Mouse (Mus musculus) granulocyte monocyte progenitor cell, adult 5-6 weeks (primary cell): ENCODE data around the gene Hebp1. TPM values are rescaled to one million over a fixed set of nuclear protein-coding genes. Genes with fewer than 3 reads are reported as not detected.

Experiments
- ATAC-seq: replicated peaks from 2 replicates; pipeline ENCODE4 v1.8.0; 2016; ENCODE audit warnings: mild to moderate bottlenecking, moderate TSS enrichment, inconsistent platforms; ENCODE audit not compliant: poor library complexity, severe bottlenecking
- total RNA-seq, 2 experiments: library from RNA; stranded (forward) in 1 of 2; stranded (reverse) in 1 of 2; fragments of 200-712, 200-1000 nt in 1 of 2; fragments of >200 nt in 1 of 2; fragmentation: Nextera tagmentation in 1 of 2; gene quantifications; 2 replicates each; pipeline ENCODE4 v1.2.3; 2014 to 2017

The Hebp1 gene
- total RNA-seq, 2 experiments from 2014 or later, result 10.8 to 29.6 TPM

DNA sequence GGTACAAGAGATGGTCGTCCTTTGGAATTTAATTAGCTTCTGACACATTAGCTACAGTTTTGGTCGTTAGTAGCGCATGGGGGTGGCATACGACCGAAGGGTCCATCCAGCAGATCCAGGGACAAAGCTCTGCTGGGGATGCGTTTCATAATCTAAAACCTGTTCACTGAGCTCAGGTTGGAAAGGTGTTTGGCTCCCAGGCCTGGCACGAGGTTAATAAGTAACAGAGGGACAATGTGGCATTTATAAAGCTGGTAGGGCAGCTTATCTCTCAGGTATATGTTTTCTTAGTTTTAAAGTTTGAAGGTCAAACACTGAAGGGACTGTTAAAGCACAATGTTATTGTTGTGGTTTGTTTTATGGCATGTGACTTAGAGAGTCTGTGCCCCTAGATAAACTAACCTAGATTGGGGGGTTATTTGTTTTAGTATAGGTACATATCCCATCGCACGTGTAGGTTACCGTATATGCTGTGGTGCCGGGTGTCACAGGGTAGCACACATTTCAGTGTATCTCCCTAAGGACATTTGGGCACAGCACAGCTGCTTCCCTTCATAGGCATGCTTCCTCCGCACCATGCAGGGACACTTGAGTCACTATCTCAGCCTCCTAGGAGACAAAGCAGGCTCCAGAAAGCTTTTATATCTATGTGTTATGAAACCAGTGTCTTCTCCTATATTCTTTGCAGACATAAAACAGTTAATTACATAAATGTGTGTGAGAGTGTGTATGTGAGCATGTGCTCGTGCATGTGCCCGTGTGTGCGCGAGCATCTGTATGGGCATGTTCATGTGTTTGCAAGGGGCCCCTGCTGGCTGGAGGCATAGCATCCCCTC lies 2.5 kb upstream of the Hebp1 start:
- no peak for ATAC-seq

DNA sequence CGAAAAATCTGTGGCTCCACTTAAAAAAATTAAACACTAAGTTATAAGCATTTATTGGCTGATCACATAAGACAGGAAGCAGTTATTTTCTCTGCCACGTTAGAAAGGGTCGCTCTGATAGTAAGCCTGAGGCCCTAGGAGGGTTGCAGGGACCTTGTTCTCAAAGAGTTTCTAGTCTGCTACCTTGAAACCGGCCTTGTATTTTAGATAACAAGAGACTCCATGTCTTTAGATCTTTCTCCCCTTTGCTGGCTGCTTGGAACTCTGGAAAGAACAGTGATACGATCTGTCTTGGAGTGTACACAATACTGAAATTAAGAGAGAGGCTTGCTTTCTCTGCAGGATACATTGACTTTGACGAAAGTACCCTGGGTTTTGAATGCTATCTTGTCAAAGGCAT lies 904 bp upstream of the Hebp1 start:
- ATAC-seq, result no peak

DNA sequence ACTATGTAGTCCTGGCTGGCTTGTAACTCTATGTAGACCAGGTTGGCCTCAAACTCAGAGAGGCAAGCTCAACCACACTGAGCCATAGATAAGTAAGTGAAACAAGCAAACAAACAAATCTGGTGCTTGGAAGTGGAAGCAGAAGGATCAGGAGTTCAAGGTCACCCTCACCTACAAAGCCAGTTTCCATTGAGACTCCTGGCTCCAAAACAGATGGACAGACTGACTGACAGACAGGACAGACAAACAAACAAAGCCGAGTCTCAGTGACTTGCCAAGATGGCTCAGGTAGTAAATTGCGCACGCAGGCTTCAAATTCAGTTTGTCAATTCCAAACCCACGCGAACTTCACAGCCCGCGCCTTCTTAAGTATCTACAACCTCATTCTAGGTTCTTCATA lies 376 bp downstream of the Hebp1 start:
- no peak for ATAC-seq

DNA sequence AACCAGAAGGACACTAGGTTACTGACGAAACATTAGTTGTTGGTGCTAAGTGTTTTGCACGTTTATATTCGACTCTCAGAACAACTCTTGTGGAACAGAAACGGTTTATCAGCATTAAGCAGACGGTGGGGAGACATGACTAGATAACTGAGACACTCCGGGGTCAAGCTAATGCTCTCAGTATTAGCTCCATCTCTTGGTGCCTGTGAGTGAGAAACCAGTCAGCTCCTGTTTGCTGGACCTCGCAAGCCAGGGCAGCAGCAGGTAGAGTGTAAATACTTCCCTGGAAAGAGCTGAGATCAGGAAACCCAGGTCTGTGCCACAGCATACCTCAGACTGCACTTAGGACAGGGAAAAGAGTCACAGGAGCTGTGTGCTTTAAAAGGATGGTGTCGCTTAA lies 1.1 kb downstream of the Hebp1 start:
- ATAC-seq, result no peak

DNA sequence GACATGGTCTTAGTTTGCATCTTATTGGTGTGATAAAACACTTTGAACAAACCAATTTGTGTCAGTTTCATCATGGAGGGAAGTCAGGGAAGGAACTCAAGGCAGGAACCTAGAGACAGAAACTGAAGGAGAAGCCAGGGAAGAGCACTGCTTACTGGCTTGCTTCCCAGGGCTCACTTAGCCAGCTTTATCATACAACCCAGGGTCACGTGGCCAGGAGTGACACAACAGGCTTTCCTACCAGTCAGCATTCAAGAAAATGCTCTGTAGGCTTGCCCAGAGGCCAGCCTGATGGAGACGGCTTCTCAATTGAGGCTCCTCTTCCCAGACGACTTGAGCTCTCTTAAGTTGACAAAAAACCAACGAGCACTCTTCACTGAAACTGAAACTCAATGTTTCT lies 2.9 kb downstream of the Hebp1 start:
- no peak for ATAC-seq

DNA sequence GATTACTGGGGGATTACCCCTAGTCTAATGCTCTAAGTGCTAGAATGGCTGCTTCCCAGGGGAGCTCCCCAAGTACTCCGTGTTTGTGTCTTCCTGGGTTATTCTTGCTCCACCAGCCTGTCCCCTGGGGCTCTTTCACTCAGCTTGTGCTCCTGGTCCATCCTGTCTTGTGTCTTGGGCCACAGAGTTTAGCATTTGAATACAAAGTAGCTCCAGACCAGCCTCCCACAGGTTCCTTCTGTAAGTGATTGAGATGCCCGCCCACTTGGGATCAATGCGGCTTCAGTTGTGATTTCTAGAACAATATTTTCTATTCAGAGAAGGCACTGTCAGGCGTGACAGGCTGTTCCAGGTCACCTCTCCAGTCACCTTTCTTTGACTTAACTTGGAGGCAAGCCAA lies 4.1 kb downstream of the Hebp1 start:
- no peak for ATAC-seq

DNA sequence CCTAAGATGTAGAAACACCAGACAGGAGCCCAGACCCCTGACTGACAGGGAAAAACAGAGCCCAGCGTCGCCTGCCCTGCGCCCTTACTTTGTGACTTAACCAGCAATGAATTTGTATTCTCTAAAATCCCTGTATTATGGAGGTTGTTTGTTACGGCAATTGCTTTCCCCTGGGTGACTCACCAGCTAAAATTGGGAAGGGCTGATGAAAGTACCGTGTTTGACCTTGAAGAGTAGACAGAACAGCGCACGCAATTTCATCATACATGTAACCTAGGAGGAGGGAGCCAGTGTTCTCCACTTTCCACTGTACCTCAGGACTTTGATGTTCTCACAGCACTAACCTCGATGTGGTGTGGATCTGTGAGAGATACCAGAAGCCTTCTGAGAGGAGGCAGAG lies 4.8 kb downstream of the Hebp1 start:
- no peak for ATAC-seq

DNA sequence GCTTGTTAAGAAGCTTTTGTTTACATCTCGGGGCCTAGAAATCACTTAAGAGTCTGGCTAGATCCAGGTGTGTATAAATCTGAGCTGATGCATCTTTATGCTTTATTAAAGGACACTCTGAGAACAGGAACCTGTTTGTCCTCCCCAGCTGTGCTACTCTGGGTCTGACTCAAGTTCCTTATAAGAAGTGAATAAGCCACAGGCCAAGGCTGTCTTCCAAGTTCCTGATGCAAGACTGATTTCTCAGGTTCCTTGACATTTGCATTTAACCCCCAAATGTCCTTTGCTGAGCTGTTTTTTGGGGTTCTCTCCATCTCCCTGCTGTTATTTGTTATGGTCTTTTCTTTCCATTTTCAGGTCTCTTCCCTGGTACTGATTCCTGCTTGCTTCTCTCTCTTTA lies 5.9 kb downstream of the Hebp1 start:
- ATAC-seq, result peak; percentile 55

DNA sequence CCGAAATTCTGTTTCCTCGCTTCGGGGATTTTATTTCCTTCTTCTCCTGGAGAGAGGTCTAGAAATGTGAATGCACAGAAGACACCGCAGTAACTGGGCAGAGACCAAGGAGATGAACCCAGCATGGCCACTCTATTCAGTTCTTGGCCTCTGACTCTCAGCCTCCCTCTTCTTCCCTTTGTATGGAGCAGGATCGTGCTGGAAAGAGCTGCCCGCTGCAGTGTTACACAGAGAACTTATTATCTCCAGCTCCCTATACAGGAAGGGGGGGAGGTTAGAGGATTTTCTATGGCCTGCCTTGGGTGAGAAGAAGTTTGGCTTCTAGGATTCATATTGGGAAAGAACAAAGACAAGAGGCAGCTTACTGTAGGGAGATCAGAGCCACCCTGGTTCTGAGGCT lies 7.7 kb downstream of the Hebp1 start:
- ATAC-seq, result no peak

DNA sequence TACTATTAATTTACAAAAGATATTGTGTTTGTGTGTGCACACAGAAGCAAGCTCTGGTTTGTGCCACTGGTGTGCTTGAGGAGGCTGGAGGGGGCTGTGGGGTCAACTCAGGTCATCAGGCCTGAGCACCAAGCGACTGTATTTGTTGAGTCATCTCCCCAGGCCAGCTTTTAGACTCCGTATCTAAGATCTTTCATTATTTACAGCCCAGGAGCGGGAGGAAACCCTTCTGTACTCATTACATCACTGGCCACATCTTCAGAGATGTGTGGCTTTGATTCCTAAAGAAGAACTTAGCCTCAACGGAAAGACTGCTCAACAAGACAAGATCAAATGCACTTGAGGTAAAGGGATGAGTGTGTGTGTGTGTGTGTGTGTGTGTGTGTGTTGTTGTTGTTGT lies 9.2 kb downstream of the Hebp1 start:
- peak; percentile 64 for ATAC-seq

DNA sequence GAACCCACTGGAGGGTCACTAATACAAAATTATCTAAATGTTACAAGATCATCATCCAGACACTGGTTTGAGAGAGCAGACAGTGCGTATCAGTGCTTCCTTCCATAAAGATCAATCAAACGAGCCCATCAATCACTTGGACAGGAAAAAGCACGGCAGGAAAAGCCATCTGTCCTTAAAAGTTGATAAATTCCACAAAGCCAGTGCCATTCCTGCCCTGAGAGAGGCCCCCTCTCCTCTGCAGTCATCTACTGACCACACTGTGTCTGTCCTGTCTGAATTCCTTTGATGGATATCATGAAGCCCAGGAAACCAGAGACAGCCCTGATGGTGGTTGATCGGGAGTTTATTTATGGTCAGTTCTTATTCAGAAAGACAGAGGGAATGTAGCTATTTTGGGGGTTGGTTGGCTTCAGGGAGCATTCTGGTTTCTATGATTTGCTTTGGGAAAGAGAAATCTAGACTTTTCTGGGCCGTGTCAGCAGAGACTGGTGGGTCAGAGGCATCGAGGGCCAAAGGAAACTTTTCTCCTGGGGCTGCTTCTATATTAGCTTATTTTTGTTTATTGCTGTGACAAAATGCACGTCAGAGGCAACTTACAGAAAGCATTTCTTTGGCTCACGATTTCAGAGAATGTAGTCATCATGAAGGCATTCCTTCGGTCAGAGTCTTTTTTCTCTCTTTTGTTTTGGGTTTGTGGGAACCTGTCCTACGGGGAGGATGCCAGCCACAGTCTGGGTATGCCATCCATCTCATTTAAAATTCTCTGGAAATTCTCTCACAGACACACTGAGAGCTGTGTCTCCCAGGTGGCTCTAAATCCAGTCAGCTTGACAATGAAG lies 10.5 kb downstream of the Hebp1 start:
- no peak for ATAC-seq

DNA sequence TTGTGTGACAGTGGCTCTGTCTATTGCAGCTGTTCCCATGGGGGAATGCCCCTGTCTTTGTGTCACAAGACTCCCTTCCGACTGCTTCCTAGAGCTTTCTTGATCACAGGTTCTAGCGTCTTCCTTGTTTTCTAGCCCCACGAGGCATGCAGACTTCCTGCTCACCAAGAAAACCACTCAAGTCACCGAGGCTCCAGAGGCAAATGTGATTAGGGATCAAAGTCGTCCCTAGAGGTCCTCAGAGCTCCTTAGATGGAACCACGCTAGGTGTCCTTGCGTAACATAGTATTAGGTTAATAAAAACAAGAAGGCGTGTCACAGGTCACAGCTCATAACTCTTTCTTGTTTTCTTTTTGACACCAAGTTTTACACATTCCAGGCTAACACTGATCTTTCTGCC lies 13.9 kb downstream of the Hebp1 start:
- peak; percentile 63 for ATAC-seq

DNA sequence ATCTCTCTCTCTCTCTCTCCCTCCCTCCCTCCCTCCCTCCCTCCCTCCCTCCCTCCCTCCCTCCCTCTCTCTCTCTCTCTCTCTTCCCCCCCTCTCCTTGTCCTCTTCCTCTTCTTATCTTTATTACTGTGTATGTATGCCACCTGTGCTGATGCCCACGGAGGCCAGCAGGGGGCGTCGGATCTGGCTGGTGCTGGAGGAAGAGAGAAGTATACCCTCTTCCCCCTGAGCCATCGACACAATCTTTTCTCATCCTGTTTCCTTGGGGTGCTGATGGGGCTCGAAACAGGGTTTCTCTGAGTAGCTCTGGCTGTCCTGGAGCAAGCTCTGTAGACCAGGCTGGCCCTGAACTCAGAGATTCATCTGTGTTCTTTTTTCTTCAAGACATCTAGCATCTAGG lies 14.9 kb downstream of the Hebp1 start:
- peak; percentile 64 for ATAC-seq

DNA sequence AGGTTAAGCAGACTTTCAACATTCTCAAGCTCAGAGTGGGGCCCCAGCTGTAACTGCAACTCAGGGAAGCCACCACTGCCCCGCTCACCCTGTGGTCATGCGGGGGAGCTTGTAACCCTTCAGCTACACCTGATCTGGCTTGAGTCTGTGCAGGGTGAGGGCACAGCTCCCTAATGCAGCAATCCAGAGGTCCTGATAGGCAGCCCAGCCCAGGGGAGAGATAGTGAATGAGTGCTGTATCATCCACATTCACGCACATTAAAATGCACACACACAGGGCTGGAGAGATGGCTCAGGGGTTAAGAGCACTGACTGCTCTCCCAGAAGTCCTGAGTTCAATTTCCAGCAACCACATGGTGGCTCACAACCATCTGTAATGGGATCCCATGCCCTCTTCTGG lies 19.2 kb downstream of the Hebp1 start:
- no peak for ATAC-seq

DNA sequence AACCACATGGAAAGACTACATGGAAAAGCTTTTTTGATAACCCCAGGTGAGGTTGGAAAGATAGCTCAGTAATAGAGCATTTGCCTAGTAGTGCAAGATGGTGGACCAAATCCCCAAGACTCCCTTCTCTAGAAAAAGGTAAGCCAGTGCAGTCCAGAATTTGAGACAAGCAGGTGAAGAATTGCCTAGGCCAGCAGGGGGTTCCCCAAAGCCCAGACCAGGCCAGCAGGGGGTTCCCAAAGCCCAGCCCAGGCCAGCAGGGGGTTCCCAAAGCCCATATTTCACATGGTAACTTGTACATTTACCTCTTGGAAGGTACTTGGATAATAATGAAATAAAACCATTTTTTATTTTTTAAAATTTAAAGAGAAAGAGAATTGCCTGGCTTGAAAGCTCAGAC lies 20.6 kb downstream of the Hebp1 start:
- no peak for ATAC-seq

DNA sequence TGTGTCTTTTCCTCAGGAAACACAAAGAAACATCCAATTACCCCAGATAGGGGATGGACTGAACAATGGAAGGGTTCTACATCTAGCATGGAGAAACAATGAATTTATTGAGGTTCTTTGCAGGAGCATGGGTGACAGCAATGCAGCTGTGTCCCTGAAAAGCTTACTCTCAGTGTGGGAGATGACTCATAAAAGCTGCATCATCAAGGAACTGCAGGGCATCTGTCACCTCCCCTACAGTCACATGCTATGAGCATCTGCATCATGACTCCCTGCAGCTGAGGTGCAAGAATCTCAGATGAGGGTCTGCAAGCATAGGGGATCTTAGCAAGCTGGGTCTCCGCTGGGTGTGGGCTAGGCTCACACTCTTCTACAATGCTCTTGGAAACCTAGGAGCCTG lies 22.8 kb downstream of the Hebp1 start:
- no peak for ATAC-seq

DNA sequence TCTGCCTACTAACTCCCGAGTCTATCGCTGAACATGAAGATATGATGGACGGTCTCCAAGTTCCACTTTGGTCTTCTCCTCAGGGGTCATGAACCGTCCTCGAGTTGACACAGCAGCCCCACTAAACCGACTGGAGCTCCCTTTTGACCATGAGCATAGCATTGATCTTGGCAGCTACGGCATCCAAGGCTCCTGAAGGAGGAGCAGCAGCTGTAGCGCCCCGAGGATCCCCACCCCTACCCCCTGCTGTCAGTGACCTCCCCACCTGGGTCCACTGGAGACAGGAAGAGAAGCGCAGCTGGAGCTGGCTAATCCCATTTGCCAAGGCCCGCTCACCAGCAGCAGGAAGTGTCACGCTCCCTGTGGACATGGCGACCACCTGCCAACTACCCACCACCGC lies 26.1 kb downstream of the Hebp1 start:
- ATAC-seq, result no peak

DNA sequence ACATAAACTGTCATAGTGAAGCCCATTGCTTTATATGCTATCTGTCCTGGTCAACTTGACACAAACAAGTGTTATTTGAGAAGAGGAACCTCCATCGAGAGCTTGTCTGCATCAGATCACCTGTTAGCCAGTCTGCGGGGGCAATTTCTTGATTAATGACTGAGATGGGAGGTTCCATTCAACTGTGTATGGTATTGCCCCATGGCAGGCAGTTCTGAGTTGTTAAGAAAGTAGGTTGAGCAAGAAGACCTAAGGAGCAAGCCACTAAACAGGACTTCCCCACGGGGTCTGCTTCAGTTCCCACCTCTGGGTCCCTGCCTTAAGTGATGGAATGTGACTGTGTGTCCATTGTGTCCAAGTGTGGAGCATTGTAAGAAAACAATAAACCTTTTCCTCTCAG lies 28.6 kb downstream of the Hebp1 start:
- ATAC-seq, result peak; percentile 63

DNA sequence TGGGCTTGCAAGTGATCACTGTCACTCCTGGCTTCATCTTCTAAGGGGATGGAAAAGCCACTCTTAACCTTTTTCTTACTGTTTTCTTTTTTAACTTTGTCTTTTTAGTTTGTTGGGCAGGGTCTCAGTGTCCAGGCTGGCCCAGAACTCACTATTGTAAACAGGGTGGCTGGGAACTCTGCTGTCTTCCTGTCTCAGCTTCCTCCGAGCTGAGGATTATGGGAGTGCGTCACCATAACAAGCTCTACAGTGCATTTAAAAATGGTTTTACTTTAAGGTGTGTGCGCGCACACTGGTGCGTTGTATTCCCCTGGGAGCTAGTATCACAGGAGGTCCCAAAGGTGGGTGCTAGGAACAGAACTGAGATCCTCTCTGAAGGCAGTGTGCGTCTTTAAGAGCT lies 29.4 kb downstream of the Hebp1 start:
- ATAC-seq, result no peak

DNA sequence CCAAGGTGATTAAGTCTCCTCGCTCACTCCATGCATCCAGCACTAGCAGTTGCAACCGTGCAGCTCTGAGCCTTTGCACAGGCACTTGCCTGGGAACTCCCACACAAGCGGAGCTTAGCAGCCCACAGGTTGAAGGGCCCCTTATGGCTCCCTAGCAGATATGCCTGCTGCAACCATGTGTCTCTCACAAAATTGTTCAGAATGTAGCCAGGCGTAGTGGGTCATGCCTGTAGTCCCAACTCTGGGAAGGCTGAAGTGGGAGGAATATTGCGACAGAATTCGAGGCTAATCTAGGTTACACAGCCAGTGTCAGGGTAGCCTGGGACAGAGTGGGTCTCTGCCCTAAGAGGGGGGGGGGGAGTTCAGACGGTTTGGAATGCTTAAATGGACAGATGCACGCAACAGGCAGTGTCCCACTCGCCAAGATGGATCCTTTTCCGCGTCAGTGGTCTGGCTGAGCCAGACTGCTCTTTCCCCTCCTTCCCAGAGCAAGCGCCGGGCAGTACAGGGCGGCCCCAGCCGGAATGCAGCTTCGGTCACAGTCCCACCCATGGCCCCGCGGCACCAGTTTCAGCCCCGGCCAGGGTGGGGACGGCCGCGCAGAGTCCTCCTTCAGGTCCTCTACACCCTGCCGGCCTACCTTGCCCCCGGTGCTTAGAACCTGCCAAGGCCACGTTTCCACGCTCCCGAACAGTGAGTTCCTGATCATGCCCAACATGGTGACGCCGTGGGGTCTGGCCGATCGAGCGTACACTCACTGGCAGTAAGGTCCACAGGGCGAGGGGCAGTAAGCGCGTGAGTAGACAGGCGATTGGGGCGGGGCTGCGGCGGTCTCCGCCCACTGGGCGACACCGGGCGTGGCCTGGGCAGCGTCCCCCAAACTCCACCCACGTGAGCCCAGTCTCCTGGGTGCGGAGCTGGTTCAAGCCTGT lies 30.2 kb downstream of the Hebp1 start:
- ATAC-seq, result peak; percentile 89

DNA sequence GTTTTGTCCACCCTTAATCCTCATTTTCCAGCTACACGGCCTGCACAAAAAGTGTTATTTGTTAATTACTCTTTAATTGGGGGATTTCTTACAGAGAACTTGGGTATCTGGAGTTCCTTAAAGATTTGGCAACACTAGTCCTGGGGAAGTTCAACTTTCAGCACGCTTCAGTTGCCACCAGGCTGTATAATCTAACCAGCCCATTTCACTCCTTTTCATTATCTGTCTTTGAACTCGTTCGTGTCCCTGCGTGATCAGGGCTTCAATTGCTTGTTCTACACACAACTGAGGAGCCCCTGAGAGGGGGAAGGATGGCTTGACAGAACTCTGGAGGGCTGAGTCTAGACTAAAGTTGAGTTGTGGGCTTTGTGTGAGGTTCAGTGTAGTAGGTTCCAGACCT lies 31.1 kb downstream of the Hebp1 start:
- ATAC-seq, result no peak
